Mouse (Mus musculus) ES-Bruce4 (cell line): ENCODE measurements around the gene Mecom.

Experiments used
- CTCF ChIP-seq: IDR thresholded peaks from one replicate; pipeline ENCODE4 v1.8.1; 2011; ENCODE audit warnings: low read depth, low read length
- POLR2A ChIP-seq: IDR thresholded peaks from one replicate; pipeline ENCODE4 v1.8.1; 2011; ENCODE audit warnings: low read length; ENCODE audit not compliant: insufficient read depth

DNA sequence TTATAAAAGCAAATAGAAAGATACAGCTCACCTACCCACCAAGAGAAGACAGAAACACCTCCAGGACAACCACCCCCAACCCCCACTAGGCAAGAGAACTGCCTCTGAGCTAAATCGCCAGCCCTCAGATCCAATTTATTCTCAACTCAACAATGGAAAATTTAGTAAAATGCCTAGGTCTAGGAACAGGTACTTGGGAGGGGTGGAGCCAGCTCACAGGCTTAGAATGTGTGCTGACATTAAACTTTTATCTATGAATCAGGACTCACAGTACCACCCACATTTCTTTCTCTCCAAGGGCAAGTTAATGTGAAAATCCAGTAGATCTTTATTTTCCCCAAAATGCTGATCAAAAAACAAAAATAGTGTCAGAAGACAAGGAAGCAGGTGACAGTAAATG is 533.5 kb downstream of the Mecom start:
- TF ChIP-seq POLR2A = no peak
- no peak for TF ChIP-seq CTCF
